Mouse (Mus musculus): ENCODE measurements around the gene Prss36.
A peak's percentile ranks its signal among the peaks of the same experiment; 100 is the strongest.
"Not testable (repeated sequence)": the region's sequence is repeated elsewhere in the genome, so short reads cannot be mapped to it uniquely, and the experiment has no call there.

Prss36 gene

GRCm38 (mm10) chr7:127946470-127947023 is at the start of gene Prss36:
Prss36 (minus strand) TSS chr7:127946725.
- peak; percentile 42 for DNase-seq (ENCODE audit: extremely low read depth, insufficient read length, low spot score)

DNA sequence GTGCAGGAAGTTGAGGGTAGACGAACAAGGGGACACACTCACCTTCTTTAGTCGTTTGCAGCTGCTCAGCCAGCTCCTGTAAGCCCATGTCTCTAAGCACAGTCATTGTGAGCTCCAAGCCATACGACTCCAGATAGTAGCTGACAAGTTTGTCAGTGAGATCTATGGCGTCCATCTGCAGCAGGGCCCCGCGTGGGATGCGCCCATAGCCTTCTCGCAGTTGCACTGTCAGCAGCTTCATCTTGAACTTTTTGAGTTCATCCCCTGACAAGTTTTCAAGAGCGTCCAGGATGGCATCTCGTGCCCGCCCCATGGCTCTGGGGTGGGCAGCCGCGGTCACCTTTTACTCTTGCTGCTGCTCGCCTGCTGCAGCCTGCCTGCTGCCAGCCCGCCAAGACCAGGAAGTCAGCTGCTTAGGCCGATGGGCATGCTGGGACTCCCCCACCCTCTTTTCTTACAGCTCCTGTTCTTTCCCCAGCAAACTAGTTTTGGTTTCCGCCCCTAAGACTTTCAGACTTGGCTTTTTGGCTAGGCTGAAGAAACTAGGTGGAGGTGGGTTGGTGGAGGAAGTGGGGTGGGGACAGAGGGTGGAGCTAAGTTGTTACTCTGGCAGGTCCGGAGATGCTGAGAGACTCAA is 46.9 kb upstream of the Prss36 start, which contains the start of gene Pycard:
Gene Pycard, minus strand, starts transcription at position 527 of the 637 bp plus-strand sequence.
- peak; percentile 25 for DNase-seq (ENCODE audit: extremely low read depth, insufficient read length, low spot score)

DNA sequence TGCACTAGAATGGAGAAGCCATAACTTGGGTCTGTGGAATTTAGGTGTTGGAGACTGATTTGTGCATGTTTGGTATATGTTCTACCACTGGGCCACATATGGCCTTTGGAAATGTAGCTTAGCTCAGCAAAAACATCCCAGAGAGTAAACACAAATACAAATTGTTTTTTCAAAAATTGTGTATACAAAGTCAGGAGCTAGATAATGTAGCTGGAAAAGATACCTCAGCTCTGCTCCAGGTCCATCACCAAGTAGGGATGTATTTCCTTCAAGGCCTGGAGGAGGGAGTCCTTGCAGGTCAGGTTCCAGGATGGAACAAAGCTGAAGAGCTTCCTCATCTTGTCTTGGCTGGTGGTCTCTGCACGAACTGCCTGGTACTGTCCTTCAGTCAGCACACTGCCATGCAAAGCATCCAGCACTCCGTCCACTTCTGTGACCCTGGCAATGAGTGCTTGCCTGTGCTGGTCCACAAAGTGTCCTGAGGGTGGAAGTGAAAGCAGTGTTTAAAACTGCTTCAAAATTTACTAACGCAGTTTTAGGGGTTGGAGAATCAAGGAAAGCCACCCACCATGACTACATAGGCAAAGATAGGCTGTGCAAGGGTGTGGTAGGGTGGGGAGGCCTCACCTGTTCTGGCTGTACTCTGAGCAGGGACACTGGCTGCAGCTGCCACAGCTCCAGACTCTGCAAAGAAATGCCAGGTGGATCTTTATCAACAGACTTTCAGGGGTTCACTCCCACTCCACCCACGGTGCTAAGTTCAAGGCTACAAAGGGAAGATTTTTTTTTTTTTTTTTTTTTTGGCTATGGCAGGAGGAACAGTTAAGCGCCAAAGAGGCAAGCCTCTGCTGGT is 46.2 kb upstream of the Prss36 start:
- no peak for DNase-seq (ENCODE audit: extremely low read depth, insufficient read length, low spot score)

DNA sequence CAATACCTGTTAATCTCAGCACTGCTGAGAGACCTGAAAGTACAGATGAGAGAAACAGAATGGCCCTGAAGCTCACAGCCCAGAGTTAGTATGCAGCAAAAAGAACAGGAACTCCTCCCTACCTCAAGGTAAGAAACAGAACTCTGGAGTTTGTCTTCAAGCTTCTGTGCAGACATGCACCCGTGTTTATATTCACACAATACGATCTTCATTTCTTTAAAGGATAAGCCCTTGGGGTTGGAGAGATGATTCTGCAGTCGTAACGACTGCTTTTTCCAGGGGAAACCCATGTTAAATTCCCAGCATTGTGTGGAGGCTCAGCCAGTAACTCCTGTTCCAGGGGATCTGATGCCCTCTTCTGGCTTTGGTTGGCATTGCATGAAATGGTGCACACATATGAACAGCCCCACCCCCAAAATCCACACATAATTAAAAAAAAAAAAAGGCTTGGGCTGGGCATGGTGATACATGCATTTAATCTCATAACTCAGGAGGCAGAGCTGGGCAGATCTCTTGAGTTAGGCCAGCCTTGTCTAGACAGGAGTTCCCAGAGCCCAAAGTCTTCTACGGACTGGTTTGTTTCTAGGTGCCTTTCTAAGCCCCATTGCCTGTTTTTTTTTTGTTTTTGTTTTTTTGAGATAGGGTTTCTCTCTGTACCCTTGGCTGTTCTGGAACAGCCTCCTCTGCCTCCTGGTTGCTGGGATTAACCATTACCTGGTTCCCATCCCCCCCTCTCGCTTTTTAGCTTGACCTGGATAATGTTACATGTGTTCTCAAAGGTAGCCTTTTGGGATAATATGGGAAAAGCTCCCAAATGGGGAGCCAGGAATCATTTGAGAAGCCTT is 45.3 kb upstream of the Prss36 start:
- DNase-seq (ENCODE audit: extremely low read depth, insufficient read length, low spot score) = peak; percentile 34

GRCm38 (mm10) chr7:127988904-127989303 is 42.4 kb upstream of the Prss36 start:
- no peak for DNase-seq (ENCODE audit: extremely low read depth, insufficient read length, low spot score)

DNA sequence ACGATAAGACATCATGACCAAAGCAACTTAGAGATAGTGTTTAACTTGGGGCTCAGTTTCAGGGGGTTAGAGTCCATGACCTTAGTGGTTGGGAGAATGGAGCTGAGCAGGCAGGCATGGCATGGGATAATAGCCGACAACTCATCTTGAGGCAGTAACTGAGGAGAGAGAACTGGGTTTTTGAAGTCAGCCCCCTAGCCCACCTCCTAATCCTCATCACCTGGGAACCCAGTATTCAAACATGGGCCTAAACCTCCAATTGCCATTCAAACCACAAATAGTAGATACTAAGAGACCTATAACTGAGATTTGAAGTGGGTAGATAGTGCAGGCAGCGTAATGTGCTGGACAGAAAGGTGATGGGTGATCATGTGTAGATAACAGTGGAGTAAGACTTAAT is 34.1 kb upstream of the Prss36 start:
- DNase-seq (ENCODE audit: extremely low read depth, insufficient read length, low spot score) = no peak

DNA sequence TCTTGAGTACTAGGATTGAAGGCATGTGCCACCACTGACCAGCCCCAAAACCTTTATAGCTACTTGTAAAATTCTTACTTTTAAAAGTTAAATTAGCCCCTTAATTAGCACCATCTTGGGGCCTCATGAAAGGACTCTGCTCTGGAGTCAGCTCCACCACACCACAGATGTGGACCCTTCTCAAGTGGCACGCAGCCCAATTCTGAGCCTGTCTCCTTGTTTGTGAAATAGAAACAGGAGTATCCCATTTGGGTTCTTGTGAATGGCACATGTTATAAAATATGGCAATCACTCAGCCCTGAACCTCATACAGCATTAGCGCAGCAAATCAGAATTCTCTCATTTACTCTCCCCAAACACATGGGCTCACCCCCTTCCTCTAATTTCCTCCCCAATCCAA is 32.3 kb upstream of the Prss36 start:
- DNase-seq (ENCODE audit: extremely low read depth, insufficient read length, low spot score) = no peak

DNA sequence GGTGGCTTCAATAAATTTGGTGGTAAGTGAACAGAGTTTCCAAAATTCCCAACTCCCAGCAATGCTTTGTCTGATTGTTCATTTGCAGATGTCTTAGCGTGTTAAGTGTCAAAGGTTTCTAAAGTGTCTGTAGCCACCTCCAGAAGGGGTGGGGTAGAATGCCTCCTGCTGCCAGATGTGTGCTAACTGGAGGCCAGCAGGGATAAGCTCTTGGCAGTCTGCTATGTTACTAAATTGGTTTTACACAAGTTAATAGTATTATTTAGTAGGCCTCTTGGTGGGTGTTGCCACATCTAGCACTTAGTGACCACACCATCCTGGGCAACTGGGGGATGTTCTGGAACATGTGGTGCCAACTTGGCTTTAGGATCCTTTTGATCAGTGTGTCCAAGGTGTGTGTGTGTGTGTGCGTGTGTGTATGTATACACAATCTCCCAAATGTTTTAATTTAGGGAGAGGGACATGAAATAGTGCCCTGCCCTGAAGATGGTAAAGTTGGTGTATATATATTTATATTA is 27.9 kb upstream of the Prss36 start:
- DNase-seq (ENCODE audit: extremely low read depth, insufficient read length, low spot score) = no peak

DNA sequence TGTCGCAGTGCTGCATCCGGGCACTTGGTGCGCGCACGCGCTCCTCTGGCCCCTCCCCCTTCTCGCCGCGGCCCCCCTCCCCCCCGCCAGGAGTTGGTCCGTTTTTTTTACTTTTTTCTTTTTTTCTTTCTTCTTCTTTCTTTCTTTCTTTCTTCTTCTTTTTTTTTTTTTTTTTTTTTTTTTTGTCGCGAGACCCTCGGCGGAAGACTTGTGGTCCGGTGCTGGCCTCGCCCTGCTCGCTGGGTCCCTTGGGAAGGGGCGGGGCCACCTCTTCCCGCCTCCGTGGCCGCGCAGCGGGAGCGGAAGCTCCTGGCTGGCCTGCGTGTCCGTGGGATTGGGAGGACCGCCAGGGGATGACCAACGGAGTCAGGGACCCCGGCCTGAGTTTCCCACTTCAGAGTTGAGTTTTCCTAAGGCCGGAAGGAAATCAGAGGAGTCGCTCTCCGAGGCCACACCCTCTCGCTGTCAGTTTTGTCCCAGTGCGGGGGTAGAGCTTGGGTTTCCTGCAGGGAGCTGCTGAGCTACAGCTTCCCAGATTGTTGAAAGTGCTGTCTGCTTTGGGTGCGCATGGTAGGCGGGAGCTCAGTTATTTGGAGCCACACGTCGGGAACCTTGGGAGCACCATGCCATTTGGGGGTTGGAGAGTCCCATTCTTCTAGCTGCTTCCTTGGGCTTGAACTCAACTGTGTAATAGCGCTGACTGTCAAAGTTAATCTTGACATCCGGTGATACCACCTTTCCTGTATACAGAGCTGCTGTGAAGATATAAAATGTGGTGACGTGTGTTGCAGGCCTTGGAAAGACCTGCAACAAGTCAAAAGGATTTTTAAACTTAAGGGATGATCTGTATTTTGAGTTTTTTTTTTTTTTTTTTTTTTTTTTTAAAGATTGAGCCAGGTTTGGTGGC is 21.6 kb upstream of the Prss36 start:
- DNase-seq (ENCODE audit: extremely low read depth, insufficient read length, low spot score) = peak; percentile 90

- peak; percentile 92 for DNase-seq (ENCODE audit: extremely low read depth, insufficient read length, low spot score)
These were observed 20.7 kb upstream of the Prss36 start, which contains the start of gene Fus for GRCm38 (mm10) chr7:127967004-127967921. Fus (plus strand) TSS chr7:127967457.

- DNase-seq (ENCODE audit: extremely low read depth, insufficient read length, low spot score) = peak; percentile 24
These were observed 19.9 kb upstream of the Prss36 start for GRCm38 (mm10) chr7:127966371-127966918.

- DNase-seq (ENCODE audit: extremely low read depth, insufficient read length, low spot score) = no peak
These were observed 12.8 kb upstream of the Prss36 start for GRCm38 (mm10) chr7:127959364-127959763.

GRCm38 (mm10) chr7:127952864-127953581 is 6.5 kb upstream of the Prss36 start:
- no peak for DNase-seq (ENCODE audit: extremely low read depth, insufficient read length, low spot score)

GRCm38 (mm10) chr7:127944614-127945013 is 1.9 kb downstream of the Prss36 start:
- DNase-seq (ENCODE audit: extremely low read depth, insufficient read length, low spot score) = no peak

DNA sequence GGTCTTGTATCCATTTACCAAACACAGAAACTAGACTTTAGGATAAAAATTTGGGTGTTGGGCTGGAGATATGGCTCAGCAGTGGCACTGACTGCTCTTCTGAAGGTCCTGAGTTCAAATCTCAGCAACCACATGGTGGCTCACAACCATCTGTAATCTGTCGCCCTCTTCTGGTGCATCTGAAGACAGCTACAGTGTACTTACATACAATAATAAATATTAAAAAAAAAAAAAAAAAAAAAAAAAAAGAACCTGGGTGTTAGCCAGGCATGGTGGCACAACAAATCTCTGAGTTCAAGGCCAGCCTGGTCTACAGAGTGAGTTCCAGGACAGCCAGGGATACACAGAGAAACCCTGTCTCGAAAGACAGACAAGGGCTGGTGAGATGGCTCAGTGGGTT is 4.4 kb downstream of the Prss36 start:
- DNase-seq (ENCODE audit: extremely low read depth, insufficient read length, low spot score) = not testable (repeated sequence)

GRCm38 (mm10) chr7:127936216-127936884 is 10.2 kb downstream of the Prss36 start:
- peak; percentile 28 for DNase-seq (ENCODE audit: extremely low read depth, insufficient read length, low spot score)

DNA sequence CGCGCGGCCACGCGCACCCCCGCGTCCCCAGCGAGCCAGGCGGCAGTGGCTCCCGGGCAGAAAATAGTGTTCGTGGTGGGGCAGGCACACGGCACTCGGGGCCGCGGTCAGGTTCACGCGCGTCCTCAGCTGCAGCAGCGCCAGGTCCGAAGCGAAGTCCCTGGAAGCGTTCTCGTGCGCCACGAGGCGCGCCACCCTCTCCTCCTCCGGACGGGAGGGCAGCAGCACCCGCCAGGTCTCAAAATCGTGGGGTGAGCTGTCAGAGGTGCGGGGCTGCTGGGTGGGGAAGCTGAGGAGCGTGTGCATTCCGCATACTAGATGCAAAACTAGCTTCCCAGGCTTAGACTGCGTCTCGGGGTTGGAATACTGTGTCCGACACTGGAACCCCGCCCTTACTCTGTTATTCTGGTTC is 10.8 kb downstream of the Prss36 start:
- DNase-seq (ENCODE audit: extremely low read depth, insufficient read length, low spot score) = no peak

Measured in 3134 (cell line).